Mouse (Mus musculus) CD8-positive naive resting alpha-beta T cell, adult 2 months (primary cell): ENCODE data around the gene Clasrp.
A peak's percentile ranks its signal among the peaks of the same experiment; 100 is the strongest.

Source experiments
- DNase-seq, 2 experiments: peaks; one replicate each; pipeline ENCODE4 v3.0.0; 2022; ENCODE audit warnings: low read depth in 2 of 2, low spot score in 2 of 2

The Clasrp gene

GRCm38 (mm10) chr7:19564455-19564854 is 39.8 kb downstream of the Clasrp start:
- DNase-seq: no peak

DNA sequence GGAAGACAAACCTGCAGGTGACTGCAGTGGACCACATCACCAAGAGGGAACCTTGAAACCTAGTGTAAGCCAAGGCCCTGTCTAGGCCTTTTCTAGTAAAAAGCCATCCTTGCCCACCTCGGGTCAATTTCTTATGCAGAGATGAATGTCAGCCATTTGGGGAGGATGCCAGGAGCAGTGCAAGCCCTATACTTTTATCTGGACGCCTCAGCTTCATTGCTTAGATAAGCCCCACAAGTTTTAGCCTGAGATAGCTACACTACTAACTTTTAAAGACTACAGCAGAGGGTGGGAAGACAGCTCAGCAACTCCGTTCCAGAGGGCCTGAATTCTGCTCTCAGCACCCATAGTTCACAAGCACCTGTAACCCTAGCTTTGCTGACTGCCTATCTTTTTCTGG is 40.4 kb downstream of the Clasrp start:
- no peak for DNase-seq

DNA sequence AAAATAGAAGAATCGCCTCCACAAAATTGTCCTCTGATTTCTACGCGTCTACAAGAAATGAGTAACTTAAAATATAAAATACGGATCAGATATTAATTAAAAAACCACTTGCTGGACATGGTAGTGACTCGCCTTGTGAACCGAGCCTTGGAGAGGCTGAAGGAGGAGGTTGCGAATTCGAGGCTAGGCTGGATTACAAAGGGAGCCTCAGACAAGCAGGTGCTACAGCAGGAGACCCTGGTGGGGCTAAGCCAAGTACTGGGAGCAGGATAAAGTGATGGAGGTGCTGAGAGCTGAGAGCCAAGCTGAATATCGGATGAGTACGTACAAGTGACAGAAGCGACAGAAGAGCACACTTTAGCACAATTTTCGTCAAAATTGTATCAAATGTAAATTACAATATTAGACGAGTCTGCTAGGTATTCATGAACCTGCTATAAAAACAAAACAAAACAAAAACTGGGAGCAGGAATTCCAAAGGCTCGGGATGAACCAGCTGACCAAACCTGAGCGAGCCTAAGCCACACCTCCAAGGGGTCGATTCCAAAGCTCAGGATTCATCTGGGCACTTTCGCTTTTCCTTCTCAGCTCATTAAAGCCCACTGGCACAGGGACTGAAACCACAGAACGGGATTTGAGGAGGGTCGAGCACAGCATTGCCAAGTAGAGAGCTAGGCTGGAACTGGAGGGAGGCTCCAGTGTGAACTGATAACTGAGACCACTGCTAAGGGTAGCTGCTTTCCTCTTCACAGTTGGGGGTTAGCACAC is 41.5 kb downstream of the Clasrp start, which contains the start of gene Ppp1r37:
TSS of gene Ppp1r37 (minus strand) at position 434 of the 768 bp plus-strand sequence.
- DNase-seq: no peak

DNA sequence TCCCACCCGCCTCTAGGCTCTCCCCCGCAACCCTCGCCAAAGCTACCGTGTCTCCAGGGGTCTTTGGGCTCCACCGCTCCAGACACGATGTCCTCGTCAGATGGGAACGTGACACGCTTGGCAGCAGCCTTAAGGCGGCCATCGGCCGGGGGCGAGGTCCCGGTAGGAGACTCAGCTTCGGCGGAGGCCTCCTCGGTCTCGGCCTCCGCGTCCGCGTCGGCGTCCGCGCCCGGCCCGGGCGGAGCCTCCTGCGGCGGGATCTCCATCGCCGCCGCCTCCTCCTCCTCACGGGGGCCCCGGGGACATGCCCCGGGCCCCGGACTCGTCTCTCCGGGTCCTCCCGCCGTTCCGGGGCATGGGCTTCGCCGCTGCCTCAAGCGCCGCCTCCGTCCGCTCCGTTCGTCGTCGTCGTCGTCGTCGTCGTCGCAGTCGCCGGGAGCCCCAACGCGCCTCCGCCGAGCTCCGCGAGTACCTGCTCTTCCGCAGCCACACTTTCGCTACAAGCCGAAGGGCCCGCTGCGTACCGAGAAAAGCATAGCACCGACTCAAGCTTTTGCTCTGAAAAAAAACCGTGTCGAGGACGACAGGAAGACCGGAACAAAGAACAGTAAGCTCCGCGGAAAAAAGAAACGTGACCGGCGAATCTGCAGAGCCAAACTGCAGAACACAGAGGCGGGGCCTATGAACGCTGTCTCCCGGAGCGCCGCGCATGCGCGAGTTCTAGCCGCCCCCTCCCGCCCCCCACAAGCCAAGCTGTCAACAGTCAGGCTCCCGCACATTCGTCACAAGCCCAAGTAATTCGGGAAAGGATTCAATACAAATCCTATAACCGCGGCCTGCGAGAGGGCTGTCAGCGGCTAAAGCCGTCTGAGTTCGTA is 42.3 kb downstream of the Clasrp start:
- peak; percentile 87 to 88 for DNase-seq

DNA sequence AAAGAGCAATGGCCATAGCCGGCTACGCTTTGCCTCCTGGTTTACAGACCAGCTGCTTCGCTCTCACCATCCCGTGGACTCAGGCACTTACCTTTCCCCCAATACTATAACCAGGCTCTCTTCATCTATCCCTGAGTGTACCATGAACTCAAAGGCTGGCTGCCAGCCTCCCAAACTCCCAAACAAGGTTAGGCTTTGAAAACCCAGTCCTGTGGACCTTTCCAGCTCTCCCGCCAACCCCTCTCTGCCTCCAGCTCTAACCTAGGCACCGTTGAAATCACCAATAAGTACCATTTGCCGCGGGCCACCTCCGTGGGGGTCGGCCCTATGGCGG is 42.9 kb downstream of the Clasrp start:
- DNase-seq: peak in 1 of 2 experiments; percentile 18

- DNase-seq: no peak
These were observed 43.6 kb downstream of the Clasrp start for GRCm38 (mm10) chr7:19560491-19561260.

- peak in 1 of 2 experiments; percentile 26 for DNase-seq
These were observed 45.3 kb downstream of the Clasrp start for GRCm38 (mm10) chr7:19558965-19559364.

- no peak for DNase-seq
These were observed 46.0 kb downstream of the Clasrp start for GRCm38 (mm10) chr7:19557982-19558900.

- no peak for DNase-seq
These were observed 47.2 kb downstream of the Clasrp start for GRCm38 (mm10) chr7:19557086-19557485.

DNA sequence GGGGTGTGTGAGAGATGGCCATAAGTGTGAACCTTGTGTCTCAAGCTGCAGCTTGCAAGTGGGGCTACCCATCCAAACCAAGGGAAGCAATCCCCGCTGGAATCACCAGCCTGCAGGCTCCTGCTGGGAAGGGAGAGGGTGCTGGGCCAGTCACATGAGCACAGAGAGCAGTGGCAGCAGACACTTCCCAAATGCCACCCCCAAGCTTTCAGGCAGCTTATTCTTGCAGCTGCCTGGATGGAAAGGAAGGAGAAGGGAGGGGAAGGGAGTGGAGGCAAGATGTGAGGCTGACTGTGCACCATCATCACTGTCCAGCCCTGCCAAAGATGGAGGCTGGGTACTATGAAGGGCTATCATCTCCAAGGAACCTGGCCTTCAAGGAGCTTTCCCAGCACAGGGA is 50.1 kb downstream of the Clasrp start:
- DNase-seq: no peak

- no peak for DNase-seq
These were observed 51.8 kb downstream of the Clasrp start for GRCm38 (mm10) chr7:19552443-19552842.

DNA sequence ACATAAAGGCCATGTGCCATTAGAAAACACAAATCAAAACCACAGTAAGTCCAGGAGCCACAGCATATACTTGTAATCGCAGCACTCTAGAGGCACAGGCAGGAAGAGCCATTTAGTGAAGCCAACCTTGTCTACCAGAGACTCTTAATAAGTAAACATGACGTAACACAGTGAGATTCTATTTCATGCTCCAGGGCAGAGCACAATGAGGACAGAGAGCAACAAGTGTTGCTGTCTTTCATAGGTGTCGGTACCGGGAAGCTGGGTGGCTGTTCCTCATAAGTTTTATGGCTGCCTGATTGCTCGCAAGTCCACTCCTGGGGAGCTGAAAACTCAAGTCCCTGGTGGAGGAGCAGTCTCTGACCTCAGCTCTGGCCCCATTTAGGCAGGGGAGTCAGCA is 52.7 kb downstream of the Clasrp start:
- no peak for DNase-seq

GRCm38 (mm10) chr7:19549394-19549793 is 54.9 kb downstream of the Clasrp start:
- DNase-seq: no peak

- no peak for DNase-seq
These were observed 56.8 kb downstream of the Clasrp start for GRCm38 (mm10) chr7:19547344-19547969.

GRCm38 (mm10) chr7:19546007-19546406 is 58.3 kb downstream of the Clasrp start:
- no peak for DNase-seq

DNA sequence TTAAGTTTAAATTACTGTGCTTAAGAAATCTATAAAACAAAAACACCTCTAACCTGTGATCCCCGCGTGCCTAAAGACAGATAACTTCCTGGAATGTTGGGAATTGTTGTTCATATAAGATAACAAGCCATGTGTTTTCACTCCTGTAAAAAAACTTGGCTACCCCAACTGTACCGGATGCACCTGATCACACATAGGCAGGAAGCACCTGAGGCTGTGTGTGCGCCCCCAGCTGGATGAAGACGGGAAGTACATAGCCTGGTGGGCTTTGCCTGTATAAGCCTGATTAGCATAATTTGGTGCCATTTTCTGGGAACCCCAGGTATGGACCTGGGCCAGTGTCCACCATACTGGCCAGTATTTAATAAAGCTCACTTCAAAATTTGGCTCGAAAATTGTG is 60.7 kb downstream of the Clasrp start:
- DNase-seq: peak; percentile 43 to 46

DNA sequence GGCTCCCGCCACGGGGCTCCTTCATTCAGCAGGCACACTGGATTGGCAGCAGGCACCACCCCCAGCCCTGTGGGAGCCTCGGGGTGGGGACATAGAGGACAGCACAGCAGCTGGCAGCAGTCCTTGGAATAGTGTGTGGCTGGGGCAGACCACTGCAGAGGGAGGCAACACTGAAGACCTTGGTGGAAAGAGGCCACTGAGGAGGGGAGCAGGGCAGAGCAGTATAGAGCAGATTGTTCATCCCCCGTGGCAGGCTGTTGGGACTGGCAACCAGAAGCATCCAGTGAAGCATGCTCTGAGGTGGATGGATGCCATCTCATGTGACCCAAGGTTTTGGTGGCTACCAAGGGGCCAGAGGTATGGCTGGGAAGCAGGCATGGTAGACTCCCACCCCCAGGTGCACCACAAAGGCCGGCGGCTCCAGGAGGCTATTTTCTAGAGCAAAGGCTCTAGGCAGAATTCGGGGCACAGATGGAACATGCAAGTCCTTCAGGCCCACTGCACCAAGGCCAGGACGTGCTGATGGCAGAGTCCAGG is 62.1 kb downstream of the Clasrp start:
- DNase-seq: no peak

DNA sequence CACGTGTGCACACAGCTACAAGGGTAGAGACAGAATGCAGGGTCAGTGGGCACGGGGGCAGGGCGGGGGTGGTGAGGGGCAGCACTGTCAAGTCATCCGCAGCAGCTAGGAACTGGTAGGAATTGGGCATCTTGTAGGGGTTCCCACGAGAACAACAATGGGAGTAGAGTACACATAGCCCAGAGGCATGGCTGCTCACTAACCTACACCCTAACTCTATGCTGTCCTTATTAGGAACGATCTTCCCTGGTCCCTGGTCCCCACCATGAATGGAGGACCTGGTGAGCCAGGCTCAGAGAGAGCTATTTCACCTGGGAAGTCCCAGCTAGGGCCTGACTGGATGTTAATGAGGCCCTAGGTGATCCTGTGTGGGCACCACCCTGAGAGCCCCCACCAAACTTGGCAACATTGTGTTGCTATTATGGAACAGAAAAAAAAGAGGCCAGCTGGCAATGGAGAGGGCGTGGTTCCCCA is 62.6 kb downstream of the Clasrp start:
- DNase-seq: no peak

- DNase-seq: no peak
These were observed 63.3 kb downstream of the Clasrp start for GRCm38 (mm10) chr7:19540771-19541566.
